Mouse (Mus musculus) gastrocnemius, postnatal 14 days (tissue): ENCODE measurements around the gene Fasn. TPM values are rescaled to one million over a fixed set of nuclear protein-coding genes. Genes with fewer than 3 reads are reported as not detected.
"Not testable (repeated sequence)": the region's sequence is repeated elsewhere in the genome, so short reads cannot be mapped to it uniquely, and the experiment has no call there.

ENCODE experiments used
- DNase-seq: peaks from one replicate; pipeline ENCODE4 v3.0.0; 2021; ENCODE audit warnings: mixed read lengths
- intact Hi-C: fragments of 180-260 bp; cut with DNase I; formaldehyde crosslinking; loops from one replicate; pipeline ENCODE4 v1.15.1; 2025; ENCODE audit warnings: low total_unique reads
- total RNA-seq, 2 experiments: library from RNA; stranded (reverse); gene quantifications; 2 replicates each; pipeline ENCODE4 v1.2.3; 2021

The Fasn gene
- total RNA-seq, 2 experiments from 2014 or later, result 13.9 to 19.4 TPM

GRCm38 (mm10) chr11:120775774-120776469, 48.4 kb downstream of the Fasn start:
- intact Hi-C loops, result loop anchor here (2.0 kb wide), 1 partner anchor 55 kb away; the partner anchor contains the start of gene Rac3
- DNase-seq, result peak; percentile 94

- intact Hi-C loops, result loop anchor here (2.0 kb wide), 1 partner anchor 53 kb away; the partner anchor contains the start of gene Rac3
Observed at GRCm38 (mm10) chr11:120773463-120774190, 50.7 kb downstream of the Fasn start.

GRCm38 (mm10) chr11:120772749-120773148, 51.6 kb downstream of the Fasn start:
- no peak for DNase-seq
- intact Hi-C loops, result no loop called here

More at GRCm38 (mm10) chr11:120773463-120774190, 50.7 kb downstream of the Fasn start:
- no peak for DNase-seq

GRCm38 (mm10) chr11:120768206-120768605, 56.1 kb downstream of the Fasn start:
- intact Hi-C loops, result no loop called here
- no peak for DNase-seq

GRCm38 (mm10) chr11:120767023-120767422, 57.3 kb downstream of the Fasn start:
- not testable (repeated sequence) for DNase-seq

GRCm38 (mm10) chr11:120763121-120763999, 61.0 kb downstream of the Fasn start:
- DNase-seq, intact Hi-C loops: not testable (repeated sequence)

More at GRCm38 (mm10) chr11:120767023-120767422, 57.3 kb downstream of the Fasn start:
- intact Hi-C loops, result not testable (repeated sequence)

GRCm38 (mm10) chr11:120762672-120763041, 61.7 kb downstream of the Fasn start, which contains the start of gene Hmga1b:
Hmga1b (plus strand) TSS chr11:120762794.
- intact Hi-C loops, DNase-seq: not testable (repeated sequence)

GRCm38 (mm10) chr11:120761811-120762671, 62.3 kb downstream of the Fasn start:
- no peak for DNase-seq
- intact Hi-C loops, result no loop called here

- intact Hi-C loops, result no loop called here
- DNase-seq, result no peak
Observed at GRCm38 (mm10) chr11:120760236-120760635, 64.1 kb downstream of the Fasn start.

Other genes with a start within 250 kb of the Fasn start
- gene Arhgdia, start 242.9 kb downstream of the Fasn start, total RNA-seq, result 100 to 1,000 TPM; 118 to 144 TPM
- 10 to 100 TPM; 44.6 to 60.9 TPM for gene Alyref, start 226.2 kb downstream of the Fasn start, total RNA-seq
- gene Anapc11, start 226.1 kb downstream of the Fasn start, total RNA-seq, result 10 to 100 TPM; 54.0 to 55.6 TPM
- gene Npb, start 216.1 kb downstream of the Fasn start, total RNA-seq, result not detected
- gene Pcyt2, start 206.6 kb downstream of the Fasn start, total RNA-seq, result 10 to 100 TPM; 25.7 to 25.8 TPM
- gene Sirt7, start 199.3 kb downstream of the Fasn start, total RNA-seq, result 1 to 10 TPM; 5.2 to 5.4 TPM
- 10 to 100 TPM; 29.9 to 33.1 TPM for gene Mafg, start 190.9 kb downstream of the Fasn start, total RNA-seq
- gene Pycr1, start 180.8 kb downstream of the Fasn start, total RNA-seq, result 10 to 100 TPM; 10.3 to 13.3 TPM
- 100 to 1,000 TPM; 111 to 136 TPM for gene Myadml2, start 176.4 kb downstream of the Fasn start, total RNA-seq
- gene Notum, start 163.4 kb downstream of the Fasn start, total RNA-seq, result under 1 TPM in 1 of 2 experiments, not detected in 1; 0.39 TPM
- 10 to 100 TPM; 25.0 to 26.9 TPM for gene Aspscr1, start 151.6 kb downstream of the Fasn start, total RNA-seq
- 10 to 100 TPM; 25.7 to 33.3 TPM for gene Cenpx, start 110.8 kb downstream of the Fasn start, total RNA-seq
- gene Lrrc45, start 110.6 kb downstream of the Fasn start, total RNA-seq, result 1 to 10 TPM; 5.2 to 5.4 TPM
- 1 to 10 TPM; 1.5 to 1.9 TPM for gene Rac3, start 103.1 kb downstream of the Fasn start, total RNA-seq
- gene Dcxr, start 97.3 kb downstream of the Fasn start, total RNA-seq, result 1 to 10 TPM; 5.4 to 6.2 TPM
- 10 to 100 TPM; 10.6 to 14.4 TPM for gene Cbr2, start 92.4 kb downstream of the Fasn start, total RNA-seq
- 10 to 100 TPM; 12.4 to 14.6 TPM for gene Hmga1b, start 61.8 kb downstream of the Fasn start, total RNA-seq
- 1 to 10 TPM; 6.7 to 7.9 TPM for gene Rfng, start 40.3 kb downstream of the Fasn start, total RNA-seq
- 10 to 100 TPM; 49.5 to 51.8 TPM for gene Gps1, start 40.3 kb downstream of the Fasn start, total RNA-seq
- gene Dus1l, start 28.1 kb downstream of the Fasn start, total RNA-seq, result 10 to 100 TPM; 35.2 to 37.4 TPM
- 1 to 10 TPM; 2.3 to 2.8 TPM for gene Ccdc57, start 108.3 kb upstream of the Fasn start, total RNA-seq
- 100 to 1,000 TPM; 272 to 355 TPM for gene Slc16a3, start 123.9 kb upstream of the Fasn start, total RNA-seq
- gene Csnk1d, start 166.8 kb upstream of the Fasn start, total RNA-seq, result 10 to 100 TPM; 50.2 to 56.9 TPM
- not detected for gene Cd7, start 214.9 kb upstream of the Fasn start, total RNA-seq
- not detected for gene Sectm1b, start 239.0 kb upstream of the Fasn start, total RNA-seq